Mouse (Mus musculus) hindbrain, embryonic 14.5 days (tissue): ENCODE measurements at regions not wholly inside any gene's neighbourhood (a gene's known extent, or its start where the extent isn't known, plus 50 kb on each side); places are given as distances from the start of the nearest gene placed in this dataset.

Experiments used
- ATAC-seq: fragments of 200-750 bp; cut with Nextera tagmentation; 2 replicates; pipeline ENCODE4 v1.8.0; 2017; ENCODE audit warnings: moderate number of reproducible peaks, mild to moderate bottlenecking, moderate TSS enrichment, moderate library complexity; ENCODE audit not compliant: low FRiP score
- DNase-seq: peaks from one replicate; pipeline ENCODE4 v3.0.0-alpha.2; 2015; ENCODE audit warnings: low spot score
- H3K27ac ChIP-seq: fragments of 300-500 bp; sonication (generic); 2 replicates; pipeline ENCODE4 v1.5.1; 2014; ENCODE audit warnings: mild to moderate bottlenecking, moderate library complexity
- H3K27me3 ChIP-seq: fragments of 300-500 bp; sonication (generic); 2 replicates; pipeline ENCODE4 v1.6.1; 2014; ENCODE audit warnings: mild to moderate bottlenecking, low read length, mixed read lengths; ENCODE audit not compliant: control insufficient read depth, insufficient read depth
- H3K36me3 ChIP-seq: fragments of 300-500 bp; sonication (generic); replicated peaks from 2 replicates; pipeline ENCODE4 v1.6.1; 2014; ENCODE audit not compliant: control insufficient read depth, insufficient read depth
- H3K4me1 ChIP-seq: fragments of 300-500 bp; sonication (generic); replicated peaks from 2 replicates; pipeline ENCODE4 v1.6.1; 2014; ENCODE audit warnings: antibody characterized with exemption, low read length, mixed read lengths; ENCODE audit not compliant: control insufficient read depth, insufficient read depth
- H3K4me2 ChIP-seq: fragments of 300-500 bp; sonication (generic); replicated peaks from 2 replicates; pipeline ENCODE4 v1.6.1; 2014; ENCODE audit warnings: mild to moderate bottlenecking, moderate library complexity
- H3K4me3 ChIP-seq: fragments of 300-500 bp; sonication (generic); replicated peaks from 2 replicates; pipeline ENCODE4 v1.5.1; 2014; ENCODE audit warnings: mild to moderate bottlenecking, low read length
- H3K9ac ChIP-seq: fragments of 300-500 bp; sonication (generic); 2 replicates; pipeline ENCODE4 v1.6.1; 2014
- H3K9me3 ChIP-seq: fragments of 300-500 bp; sonication (generic); 2 replicates; pipeline ENCODE4 v1.6.1; 2016; ENCODE audit warnings: low read length; ENCODE audit not compliant: control insufficient read depth
- WGBS: fragments of 180-500 bp; shearing (Covaris S2); extraction: QIAGEN DNeasy Blood & Tissue Kit; methylation state at CpG from one replicate; pipeline ENCODE4 v1.1.7; 2014; 5-methylcytosine and 5-hydroxymethylcytosine counted together

GRCm38 (mm10) chr2:166409391-166409790, 253.9 kb upstream of the Sulf2 start:
- no peak for DNase-seq
- no peak overlapping the region for H3K9ac ChIP-seq
- H3K27me3 ChIP-seq, result no peaks in the 10 kb centered on the region
- no peak overlapping the region for H3K4me2 ChIP-seq
- H3K4me1 ChIP-seq, result peaks cover 45% of the 10 kb centered on the region
- H3K27ac ChIP-seq, result no peak overlapping the region
- H3K36me3 ChIP-seq, result no peaks in the 10 kb centered on the region
- H3K4me3 ChIP-seq, result no peak overlapping the region
- 89% methylated on average over 5 of the region's 5 CpGs for WGBS
- no peaks in the 10 kb centered on the region for H3K9me3 ChIP-seq
- ATAC-seq, result no peak

DNA sequence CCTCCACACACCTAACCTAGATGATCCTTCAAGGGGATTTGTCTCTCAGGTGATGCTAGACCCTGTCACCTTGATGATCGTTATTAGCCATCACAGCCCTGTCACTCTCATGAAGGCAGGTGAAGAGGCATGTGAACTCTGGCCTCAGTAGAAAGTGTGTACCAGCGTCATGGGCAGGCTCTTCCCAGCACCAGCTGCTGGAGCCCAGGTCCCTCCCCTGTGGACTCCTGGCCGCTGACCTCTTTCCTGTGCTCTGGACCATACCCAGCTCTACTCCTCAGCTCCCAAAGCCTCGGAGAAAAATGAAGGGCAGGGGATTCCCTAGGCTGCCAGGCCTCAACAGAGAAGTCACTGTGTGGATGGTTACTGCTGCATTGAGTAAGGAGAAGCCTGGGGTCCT, 253.3 kb upstream of the Sulf2 start:
- DNase-seq, result no peak
- peaks cover 45% of the 10 kb centered on the region for H3K4me1 ChIP-seq
- no peak overlapping the region for H3K27ac ChIP-seq
- no peak overlapping the region for H3K9ac ChIP-seq
- H3K36me3 ChIP-seq, result no peaks in the 10 kb centered on the region
- no peak overlapping the region for H3K4me2 ChIP-seq
- no peak for ATAC-seq
- H3K4me3 ChIP-seq, result no peak overlapping the region
- H3K9me3 ChIP-seq, result no peaks in the 10 kb centered on the region
- no peaks in the 10 kb centered on the region for H3K27me3 ChIP-seq
- WGBS, result 88% methylated on average over 4 of the region's 4 CpGs

GRCm38 (mm10) chr2:166408009-166408408, 252.5 kb upstream of the Sulf2 start:
- H3K4me2 ChIP-seq, result no peak overlapping the region
- H3K27ac ChIP-seq, result no peak overlapping the region
- no peak for ATAC-seq
- no peak overlapping the region for H3K4me3 ChIP-seq
- H3K27me3 ChIP-seq, result no peaks in the 10 kb centered on the region
- peaks cover 48% of the 10 kb centered on the region for H3K4me1 ChIP-seq
- WGBS, result 29% methylated on average over 16 of the region's 16 CpGs
- no peaks in the 10 kb centered on the region for H3K36me3 ChIP-seq
- DNase-seq, result no peak
- no peaks in the 10 kb centered on the region for H3K9me3 ChIP-seq
- no peak overlapping the region for H3K9ac ChIP-seq

DNA sequence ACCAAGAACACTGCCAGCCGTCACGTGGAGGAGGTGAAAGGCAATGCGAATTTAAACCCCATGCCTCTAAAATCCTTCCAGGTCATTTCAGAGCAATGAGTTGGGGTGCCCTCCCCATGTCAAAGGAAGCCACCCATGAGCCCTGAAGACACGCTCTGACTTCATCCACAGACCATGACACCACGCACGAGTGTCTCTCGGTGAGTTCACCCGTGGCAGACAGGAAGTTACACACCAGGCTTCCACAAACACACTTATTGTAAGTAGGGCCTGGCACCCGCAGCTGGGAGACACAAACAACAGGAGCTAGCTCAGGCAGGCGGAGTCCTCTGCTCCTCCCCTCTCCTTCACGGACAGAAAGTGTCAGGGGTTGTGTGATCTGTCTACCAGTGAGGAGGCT, 251.4 kb upstream of the Sulf2 start:
- Histone ChIP-seq H3K27ac (no peak overlapping the region), H3K9me3 (no peaks in the 10 kb centered on the region), H3K4me1 (peaks cover 37% of the 10 kb centered on the region), H3K27me3 (no peaks in the 10 kb centered on the region), H3K36me3 (no peaks in the 10 kb centered on the region), H3K4me2 (no peak overlapping the region), H3K9ac (no peak overlapping the region), H3K4me3 (no peak overlapping the region)
- WGBS, result 76% methylated on average over 11 of the region's 11 CpGs
- ATAC-seq (no peak), DNase-seq (no peak)

DNA sequence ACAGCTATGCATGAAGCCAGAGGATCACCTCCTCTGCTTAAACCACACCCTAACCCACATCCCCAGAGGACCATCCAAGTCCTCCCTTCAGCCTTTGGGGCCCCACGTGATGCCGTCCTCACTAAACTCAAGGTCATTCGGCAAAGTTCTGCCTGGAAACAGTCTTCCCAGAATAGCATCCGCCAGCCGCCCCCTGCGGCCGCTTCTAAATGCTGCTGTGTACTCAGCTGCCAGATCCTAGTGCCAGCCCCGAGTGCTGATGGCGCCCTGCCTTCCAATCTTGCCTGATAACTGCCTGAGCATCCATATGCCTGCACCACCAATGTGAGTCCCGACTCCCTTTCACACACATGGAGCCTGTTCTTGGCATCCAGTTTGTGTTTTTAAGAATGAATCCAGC, 247.9 kb upstream of the Sulf2 start:
- Histone ChIP-seq H3K9me3 (no peaks in the 10 kb centered on the region), H3K27me3 (no peaks in the 10 kb centered on the region), H3K4me3 (no peak overlapping the region), H3K4me1 (peaks cover 34% of the 10 kb centered on the region), H3K36me3 (no peaks in the 10 kb centered on the region), H3K4me2 (no peak overlapping the region), H3K27ac (no peak overlapping the region), H3K9ac (no peak overlapping the region)
- ATAC-seq, result no peak
- 66% methylated on average over 10 of the region's 10 CpGs for WGBS
- DNase-seq, result no peak

- ATAC-seq (no peak), DNase-seq (no peak)
- no peak overlapping the region for H3K27ac ChIP-seq
- H3K4me3 ChIP-seq, result no peak overlapping the region
- no peak overlapping the region for H3K4me2 ChIP-seq
- H3K9me3 ChIP-seq, result no peaks in the 10 kb centered on the region
- no peak overlapping the region for H3K9ac ChIP-seq
- no peaks in the 10 kb centered on the region for H3K36me3 ChIP-seq
- H3K27me3 ChIP-seq, result no peaks in the 10 kb centered on the region
- 94% methylated on average over 3 of the region's 3 CpGs for WGBS
- H3K4me1 ChIP-seq, result peaks cover 28% of the 10 kb centered on the region
Observed at GRCm38 (mm10) chr2:166401860-166402259, 246.4 kb upstream of the Sulf2 start.

- H3K4me3 ChIP-seq, result no peak overlapping the region
- H3K27ac ChIP-seq, result no peak overlapping the region
- H3K4me2 ChIP-seq, result no peak overlapping the region
- H3K27me3 ChIP-seq, result no peaks in the 10 kb centered on the region
- no peaks in the 10 kb centered on the region for H3K9me3 ChIP-seq
- WGBS, result 62% methylated on average over 10 of the region's 10 CpGs
- H3K9ac ChIP-seq, result no peak overlapping the region
- peaks cover 15% of the 10 kb centered on the region; the same call in 1 of the 2 replicates for H3K4me1 ChIP-seq
- ATAC-seq (no peak), DNase-seq (no peak)
- H3K36me3 ChIP-seq, result no peaks in the 10 kb centered on the region
Observed at GRCm38 (mm10) chr2:166400304-166400703, 244.8 kb upstream of the Sulf2 start.

DNA sequence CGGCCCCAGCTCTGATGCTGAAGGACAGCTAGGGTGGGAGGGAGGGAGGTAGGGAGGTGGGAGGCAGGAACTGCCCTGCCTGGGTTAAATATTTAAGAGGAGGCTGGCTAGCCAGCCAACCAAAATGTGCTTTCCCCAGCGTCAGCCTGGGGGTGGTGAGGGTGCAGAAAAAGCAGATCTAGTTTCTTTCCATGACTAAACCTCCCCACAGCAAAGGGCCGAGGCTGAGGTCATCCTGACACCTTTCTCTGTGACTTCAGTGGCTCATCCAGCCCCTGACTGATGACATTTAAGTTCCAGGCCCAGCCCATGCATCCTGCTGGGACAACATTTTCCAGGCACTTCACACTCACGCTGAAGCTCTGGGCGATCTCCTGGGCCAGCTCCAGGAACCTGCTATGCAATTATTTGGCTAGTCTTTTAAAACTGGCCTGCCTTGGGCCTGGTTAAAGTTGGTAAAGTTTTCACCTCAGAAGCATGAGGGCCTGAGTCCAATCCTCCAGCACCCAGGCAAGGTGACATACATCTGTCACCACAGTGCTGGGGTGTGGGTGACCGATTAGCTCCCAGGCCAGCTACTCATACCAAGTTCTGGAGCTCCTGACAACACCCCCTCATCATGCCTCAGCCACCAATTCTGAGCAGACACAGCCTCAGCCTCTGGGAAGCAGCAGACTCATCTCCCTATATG, 243.8 kb upstream of the Sulf2 start:
- DNase-seq (no peak), ATAC-seq (no peak)
- H3K9me3 ChIP-seq, result no peaks in the 10 kb centered on the region
- H3K36me3 ChIP-seq, result no peaks in the 10 kb centered on the region
- H3K27me3 ChIP-seq, result no peaks in the 10 kb centered on the region
- H3K9ac ChIP-seq, result no peak overlapping the region
- WGBS, result 24% methylated on average over 6 of the region's 6 CpGs
- peaks cover 23% of the 10 kb centered on the region for H3K4me1 ChIP-seq
- H3K4me2 ChIP-seq, result no peak overlapping the region
- no peak overlapping the region for H3K27ac ChIP-seq
- no peak overlapping the region for H3K4me3 ChIP-seq

DNA sequence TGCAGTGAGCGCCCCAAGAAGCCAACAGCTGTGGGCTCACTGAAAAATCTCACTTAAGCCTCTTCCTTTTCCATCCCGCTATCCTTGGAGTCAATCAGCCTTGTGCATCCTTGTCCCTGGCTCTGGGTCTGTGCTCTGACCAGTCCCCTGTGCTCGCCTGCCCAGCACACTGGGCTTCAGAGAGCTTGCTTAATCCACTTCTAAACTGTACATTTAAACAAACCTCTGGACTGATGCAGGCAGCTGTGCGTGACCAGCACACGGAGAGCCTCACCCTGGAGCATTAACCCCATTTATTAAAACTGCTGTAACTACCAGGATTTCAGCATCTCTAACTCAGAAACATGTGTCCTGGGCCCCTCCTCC, 243.3 kb upstream of the Sulf2 start:
- no peak for DNase-seq
- Histone ChIP-seq H3K27me3 (no peaks in the 10 kb centered on the region), H3K27ac (no peak overlapping the region), H3K4me1 (peaks cover 25% of the 10 kb centered on the region), H3K4me3 (no peak overlapping the region), H3K9ac (no peak overlapping the region), H3K4me2 (no peak overlapping the region), H3K9me3 (no peaks in the 10 kb centered on the region), H3K36me3 (no peaks in the 10 kb centered on the region)
- no peak for ATAC-seq
- 61% methylated on average over 5 of the region's 5 CpGs for WGBS

GRCm38 (mm10) chr2:166398156-166398555, 242.7 kb upstream of the Sulf2 start:
- ATAC-seq, result no peak
- Histone ChIP-seq H3K9ac (no peak overlapping the region), H3K27me3 (no peaks in the 10 kb centered on the region), H3K36me3 (no peaks in the 10 kb centered on the region), H3K4me2 (no peak overlapping the region), H3K4me3 (no peak overlapping the region), H3K27ac (no peak overlapping the region), H3K4me1 (peaks cover 22% of the 10 kb centered on the region), H3K9me3 (no peaks in the 10 kb centered on the region)
- 84% methylated on average over 10 of the region's 10 CpGs for WGBS
- no peak for DNase-seq
